Mouse (Mus musculus) left cerebral cortex, postnatal 10 days (tissue): ENCODE measurements around the gene Prr7. TPM values are rescaled to one million over a fixed set of nuclear protein-coding genes. Genes with fewer than 3 reads are reported as not detected.

Experiments
- DNase-seq, 2 experiments: peaks; one replicate each; pipeline ENCODE4 v3.0.0; 2021 to 2022; ENCODE audit warnings: low spot score in 2 of 2, mixed read lengths in 1 of 2; ENCODE audit errors: extremely low spot score in 1 of 2
- intact Hi-C: fragments of 180-260 bp; cut with DNase I; formaldehyde crosslinking; loops from one replicate; pipeline ENCODE4 v1.15.1; 2025
- total RNA-seq, 2 experiments: library from RNA; stranded (reverse); gene quantifications; 2 replicates each; pipeline ENCODE4 v1.2.3; 2021

The Prr7 gene
- total RNA-seq, 2 experiments from 2014 or later, result 91.9 to 103 TPM

GRCm38 (mm10) chr13:55494883-55495621 is 31.0 kb downstream of the Prr7 start:
- DNase-seq, result no peak
- intact Hi-C loops, result no loop called here

- intact Hi-C loops, result no loop called here
- DNase-seq, result no peak
Observed at GRCm38 (mm10) chr13:55495702-55496101, 31.6 kb downstream of the Prr7 start.

- no peak for DNase-seq
- intact Hi-C loops, result no loop called here
Observed at GRCm38 (mm10) chr13:55496661-55497060, 32.6 kb downstream of the Prr7 start.

- no peak for DNase-seq
- intact Hi-C loops, result no loop called here
Observed at GRCm38 (mm10) chr13:55498906-55499305, 34.8 kb downstream of the Prr7 start.

- DNase-seq, result no peak
- intact Hi-C loops, result no loop called here
Observed at GRCm38 (mm10) chr13:55500575-55500974, 36.5 kb downstream of the Prr7 start.

GRCm38 (mm10) chr13:55502405-55502804 is 38.3 kb downstream of the Prr7 start:
- intact Hi-C loops, result no loop called here

GRCm38 (mm10) chr13:55504390-55504789 is 40.3 kb downstream of the Prr7 start:
- intact Hi-C loops, result no loop called here
- DNase-seq, result no peak

More at GRCm38 (mm10) chr13:55502405-55502804, 38.3 kb downstream of the Prr7 start:
- DNase-seq, result no peak

GRCm38 (mm10) chr13:55505810-55506209 is 41.7 kb downstream of the Prr7 start:
- intact Hi-C loops, result no loop called here
- DNase-seq, result no peak

GRCm38 (mm10) chr13:55506697-55507096 is 42.6 kb downstream of the Prr7 start:
- DNase-seq, result no peak
- intact Hi-C loops, result no loop called here

GRCm38 (mm10) chr13:55507877-55508276 is 43.8 kb downstream of the Prr7 start:
- intact Hi-C loops, result no loop called here

GRCm38 (mm10) chr13:55508531-55508930 is 44.5 kb downstream of the Prr7 start:
- intact Hi-C loops, result no loop called here
- DNase-seq, result no peak

More at GRCm38 (mm10) chr13:55507877-55508276, 43.8 kb downstream of the Prr7 start:
- DNase-seq, result no peak

GRCm38 (mm10) chr13:55510332-55510667 is 46.2 kb downstream of the Prr7 start:
- no peak for DNase-seq
- intact Hi-C loops, result loop anchor here (5.0 kb wide), 1 partner anchor 88 kb away; no protein-coding TSS in a partner anchor

- DNase-seq, result peak in 1 of 2 experiments; percentile 86
- intact Hi-C loops, result loop anchor here (5.0 kb wide), 1 partner anchor 89 kb away; no protein-coding TSS in a partner anchor
Observed at GRCm38 (mm10) chr13:55510668-55511491, 46.8 kb downstream of the Prr7 start.

GRCm38 (mm10) chr13:55511492-55511861 is 47.4 kb downstream of the Prr7 start:
- no peak for DNase-seq
- intact Hi-C loops, result loop anchor here (5.0 kb wide), 1 partner anchor 89 kb away; no protein-coding TSS in a partner anchor

GRCm38 (mm10) chr13:55512379-55513031 is 48.4 kb downstream of the Prr7 start:
- peak in 1 of 2 experiments; percentile 62 for DNase-seq
- intact Hi-C loops, result loop anchor here (5.0 kb wide), 1 partner anchor 90 kb away; no protein-coding TSS in a partner anchor

- peak; percentile 69 to 90 for DNase-seq
- intact Hi-C loops, result loop anchor here (5.0 kb wide), 1 partner anchor 91 kb away; no protein-coding TSS in a partner anchor
Observed at GRCm38 (mm10) chr13:55513111-55513748, 49.2 kb downstream of the Prr7 start, which contains the start of gene Pdlim7. Gene Pdlim7, minus strand, starts transcription at chr13:55513676.

GRCm38 (mm10) chr13:55513828-55514227 is 49.8 kb downstream of the Prr7 start:
- intact Hi-C loops, result loop anchor here (5.0 kb wide), 1 partner anchor 92 kb away; no protein-coding TSS in a partner anchor
- DNase-seq, result no peak

- intact Hi-C loops, result loop anchor here (2.0 kb wide), 2 partner anchors 40 to 112 kb away; no protein-coding TSS in a partner anchor
- peak; percentile 87 to 89 for DNase-seq
Observed at GRCm38 (mm10) chr13:55516955-55517354, 52.9 kb downstream of the Prr7 start.
